Mouse (Mus musculus) heart, adult 2 months (tissue): ENCODE results near the gene Kctd13.

Experiments
- CTCF ChIP-seq: fragments of 200-600 bp; IDR thresholded peaks from 2 replicates; pipeline ENCODE4 v1.8.1; 2022; ENCODE audit warnings: antibody characterized with exemption, mild to moderate bottlenecking, moderate library complexity
- EP300 ChIP-seq: fragments of 200-500 bp; IDR thresholded peaks from 2 replicates; pipeline ENCODE4 v1.6.1; 2011; ENCODE audit warnings: low read depth, low read length, control low read depth; ENCODE audit not compliant: insufficient read depth
- POLR2A ChIP-seq: fragments of 200-500 bp; IDR thresholded peaks from 2 replicates; pipeline ENCODE4 v1.6.1; 2011; ENCODE audit warnings: mild to moderate bottlenecking, low read depth, low read length, control low read depth; ENCODE audit not compliant: insufficient read depth

DNA sequence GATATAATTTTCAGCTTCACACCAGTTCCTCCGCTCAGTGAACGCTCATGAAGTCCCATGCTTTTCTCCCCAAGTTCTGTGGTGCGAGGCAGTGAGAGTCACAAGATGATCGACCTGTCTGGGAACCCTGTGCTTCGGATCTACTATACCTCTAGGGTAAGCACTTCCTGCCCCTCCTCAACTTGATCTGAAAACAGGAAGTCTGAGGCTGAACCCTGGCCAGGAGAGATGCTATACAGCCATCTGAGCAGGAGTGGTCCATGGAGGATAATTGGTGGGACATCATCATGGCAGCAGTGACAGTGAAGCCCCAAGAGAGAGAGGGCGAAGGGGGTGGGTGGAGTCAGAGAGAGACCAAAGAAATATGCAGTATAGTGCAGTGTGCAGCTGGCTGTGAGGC lies 50.2 kb downstream of the Kctd13 start:
- TF ChIP-seq CTCF (no peak), POLR2A (no peak), EP300 (no peak)
